Mouse (Mus musculus) embryonic facial prominence, embryonic 12.5 days (tissue): ENCODE results near the gene Dnah10. TPM values are rescaled to one million over a fixed set of nuclear protein-coding genes. Genes with fewer than 3 reads are reported as not detected.
"Not testable (repeated sequence)": the region's sequence is repeated elsewhere in the genome, so short reads cannot be mapped to it uniquely, and the experiment has no call there.

Experiments
- ATAC-seq: fragments of 200-750 bp; cut with Nextera tagmentation; 2 replicates; pipeline ENCODE4 v1.8.0; 2017; ENCODE audit not compliant: insufficient number of reproducible peaks, insufficient read depth, low FRiP score, low TSS enrichment
- H3K27ac ChIP-seq: fragments of 300-500 bp; sonication (generic); 2 replicates; pipeline ENCODE4 v1.5.1; 2016; ENCODE audit warnings: mild to moderate bottlenecking
- H3K27me3 ChIP-seq: fragments of 300-500 bp; sonication (generic); 2 replicates; pipeline ENCODE4 v1.6.1; 2016; ENCODE audit warnings: mild to moderate bottlenecking, moderate library complexity
- H3K36me3 ChIP-seq: fragments of 300-500 bp; sonication (generic); 2 replicates; pipeline ENCODE4 v1.6.1; 2016; ENCODE audit warnings: mild to moderate bottlenecking
- H3K4me1 ChIP-seq: fragments of 300-500 bp; sonication (generic); 2 replicates; pipeline ENCODE4 v1.6.1; 2016
- H3K4me2 ChIP-seq: fragments of 300-500 bp; sonication (generic); replicated peaks from 2 replicates; pipeline ENCODE4 v1.6.1; 2016; ENCODE audit warnings: mild to moderate bottlenecking, moderate library complexity
- H3K4me3 ChIP-seq: fragments of 300-500 bp; sonication (generic); 2 replicates; pipeline ENCODE4 v1.5.1; 2016; ENCODE audit warnings: mild to moderate bottlenecking
- H3K9ac ChIP-seq: fragments of 300-500 bp; sonication (generic); 2 replicates; pipeline ENCODE4 v1.6.1; 2016; ENCODE audit warnings: mild to moderate bottlenecking, moderate library complexity
- H3K9me3 ChIP-seq: fragments of 300-500 bp; sonication (generic); 2 replicates; pipeline ENCODE4 v1.6.1; 2016; ENCODE audit warnings: mild to moderate bottlenecking, moderate library complexity
- WGBS: fragments of 180-500 bp; shearing (Covaris S2); methylation state at CpG from one replicate; pipeline ENCODE4 v1.1.7; 2016; 5-methylcytosine and 5-hydroxymethylcytosine counted together
- polyA plus RNA-seq: library from polyadenylated mRNA; unstranded; fragments of >200 nt; fragmentation: Nextera tagmentation; extraction: Ambion mirVana; gene quantifications from 2 replicates; pipeline ENCODE4 v1.2.1, GENCODE M21; 2016

Gene Dnah10
- polyA plus RNA-seq, 1 experiment from 2014 or later = 0.08 TPM

DNA sequence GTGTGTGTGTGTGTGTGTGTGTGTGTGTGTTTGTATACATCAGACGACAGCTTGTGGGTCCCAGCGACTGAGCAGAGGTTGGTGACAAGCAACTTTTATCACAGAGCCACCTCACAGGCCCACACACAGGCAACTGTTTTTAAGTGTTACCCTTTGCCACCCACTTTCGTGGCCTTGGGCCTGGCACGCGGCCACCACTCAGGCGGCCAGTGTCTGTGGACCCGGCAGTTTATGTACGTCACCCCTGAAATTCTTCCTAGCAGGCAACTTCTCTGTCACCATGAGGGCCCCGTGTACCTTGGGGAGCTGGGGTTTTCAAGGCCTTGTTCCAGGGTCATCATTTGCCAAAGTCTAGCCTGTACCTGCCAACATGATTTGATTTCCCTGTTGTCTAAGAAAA, 26.8 kb downstream of the Dnah10 start:
- no peak overlapping the region for H3K4me3 ChIP-seq
- 85% methylated on average over 9 of the region's 9 CpGs for WGBS

GRCm38 (mm10) chr5:124761011-124761410, 36.1 kb downstream of the Dnah10 start:
- Histone ChIP-seq H3K9me3 (peaks cover 8% of the 10 kb centered on the region; the same call in 1 of the 2 replicates), H3K9ac (no peak overlapping the region), H3K27me3 (no peaks in the 10 kb centered on the region), H3K36me3 (no peaks in the 10 kb centered on the region), H3K4me2 (no peak overlapping the region), H3K4me1 (no peaks in the 10 kb centered on the region), H3K27ac (no peak overlapping the region), H3K4me3 (no peak overlapping the region)
- 65% methylated on average over 18 of the region's 18 CpGs for WGBS
- no peak for ATAC-seq

More for the DNA sequence above, 26.8 kb downstream of the Dnah10 start:
- no peak overlapping the region for H3K4me2 ChIP-seq
- H3K27ac ChIP-seq = no peak overlapping the region
- H3K4me1 ChIP-seq = no peaks in the 10 kb centered on the region
- H3K9me3 ChIP-seq = no peaks in the 10 kb centered on the region
- no peak for ATAC-seq
- H3K36me3 ChIP-seq = no peaks in the 10 kb centered on the region
- H3K27me3 ChIP-seq = no peaks in the 10 kb centered on the region
- no peak overlapping the region for H3K9ac ChIP-seq

DNA sequence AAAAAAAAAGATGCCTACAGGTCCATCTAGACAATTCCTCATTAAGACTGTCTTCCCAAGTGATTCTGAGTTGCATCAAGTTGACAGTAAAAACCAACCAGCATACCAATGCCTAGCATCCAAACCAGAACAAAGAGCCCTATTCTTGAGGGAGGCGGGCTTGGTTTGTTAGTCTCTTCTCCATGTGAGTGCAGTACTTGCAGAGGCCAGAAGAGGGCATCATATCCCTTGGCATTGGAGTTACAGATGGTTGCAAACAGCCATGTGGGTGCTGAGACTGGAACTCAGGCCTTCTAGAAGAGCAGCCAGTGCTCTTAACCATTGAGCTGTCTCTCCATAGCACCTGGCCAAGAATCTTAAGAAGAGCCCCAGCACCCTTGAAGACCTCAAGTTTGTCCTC, 36.9 kb downstream of the Dnah10 start:
- Histone ChIP-seq H3K9me3 (peaks cover 8% of the 10 kb centered on the region; the same call in 1 of the 2 replicates), H3K4me1 (no peaks in the 10 kb centered on the region), H3K27ac (no peak overlapping the region), H3K36me3 (no peaks in the 10 kb centered on the region), H3K9ac (no peak overlapping the region), H3K4me3 (no peak overlapping the region), H3K27me3 (no peaks in the 10 kb centered on the region), H3K4me2 (no peak overlapping the region)
- ATAC-seq = no peak
- 86% methylated on average over 1 of the region's 1 CpGs for WGBS

GRCm38 (mm10) chr5:124774552-124774951, 49.7 kb downstream of the Dnah10 start:
- Histone ChIP-seq H3K4me3 (no peak overlapping the region), H3K4me2 (no peak overlapping the region), H3K4me1 (no peaks in the 10 kb centered on the region), H3K9me3 (no peaks in the 10 kb centered on the region), H3K9ac (no peak overlapping the region), H3K36me3 (no peaks in the 10 kb centered on the region), H3K27me3 (no peaks in the 10 kb centered on the region), H3K27ac (no peak overlapping the region)
- no peak for ATAC-seq
- WGBS = 78% methylated on average over 3 of the region's 3 CpGs

GRCm38 (mm10) chr5:124776289-124776688, 51.4 kb downstream of the Dnah10 start:
- not testable (repeated sequence) for H3K9me3 ChIP-seq, H3K36me3 ChIP-seq, H3K27ac ChIP-seq, ATAC-seq, H3K4me3 ChIP-seq, H3K9ac ChIP-seq, H3K4me1 ChIP-seq, H3K4me2 ChIP-seq, H3K27me3 ChIP-seq
- 87% methylated on average over 4 of the region's 4 CpGs for whole genome bisulfite sequencing

GRCm38 (mm10) chr5:124777178-124777709, 52.4 kb downstream of the Dnah10 start:
- Histone ChIP-seq H3K4me3 (no peak overlapping the region), H3K4me2 (no peak overlapping the region), H3K4me1 (no peaks in the 10 kb centered on the region), H3K9ac (no peak overlapping the region), H3K9me3 (no peaks in the 10 kb centered on the region), H3K27ac (no peak overlapping the region), H3K36me3 (no peaks in the 10 kb centered on the region), H3K27me3 (no peaks in the 10 kb centered on the region)
- no peak for ATAC-seq
- 63% methylated on average over 6 of the region's 6 CpGs for WGBS

DNA sequence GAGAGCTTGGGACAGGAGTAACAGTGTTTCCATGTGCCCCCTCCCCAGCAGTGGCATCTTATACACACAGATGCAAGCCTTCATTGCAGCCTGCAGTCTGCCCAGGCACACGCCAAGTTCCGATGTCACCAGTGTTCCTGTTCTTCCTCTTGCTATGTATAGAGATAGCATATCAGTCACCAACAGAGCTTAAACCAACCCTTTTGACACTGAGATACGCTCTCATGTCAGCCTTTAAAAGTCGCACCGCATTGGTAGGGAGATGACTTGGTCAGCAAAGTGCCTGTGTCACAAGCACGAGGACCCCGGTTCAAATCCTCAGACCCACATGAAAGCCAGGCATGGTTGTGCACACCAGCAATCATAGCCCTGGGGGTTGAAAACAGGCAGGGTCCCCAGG, 55.0 kb downstream of the Dnah10 start:
- Histone ChIP-seq H3K9me3 (no peaks in the 10 kb centered on the region), H3K36me3 (no peaks in the 10 kb centered on the region), H3K27me3 (no peaks in the 10 kb centered on the region), H3K4me3 (no peak overlapping the region), H3K4me1 (no peaks in the 10 kb centered on the region), H3K4me2 (no peak overlapping the region), H3K9ac (no peak overlapping the region), H3K27ac (no peak overlapping the region)
- 90% methylated on average over 7 of the region's 7 CpGs for WGBS
- ATAC-seq = no peak

DNA sequence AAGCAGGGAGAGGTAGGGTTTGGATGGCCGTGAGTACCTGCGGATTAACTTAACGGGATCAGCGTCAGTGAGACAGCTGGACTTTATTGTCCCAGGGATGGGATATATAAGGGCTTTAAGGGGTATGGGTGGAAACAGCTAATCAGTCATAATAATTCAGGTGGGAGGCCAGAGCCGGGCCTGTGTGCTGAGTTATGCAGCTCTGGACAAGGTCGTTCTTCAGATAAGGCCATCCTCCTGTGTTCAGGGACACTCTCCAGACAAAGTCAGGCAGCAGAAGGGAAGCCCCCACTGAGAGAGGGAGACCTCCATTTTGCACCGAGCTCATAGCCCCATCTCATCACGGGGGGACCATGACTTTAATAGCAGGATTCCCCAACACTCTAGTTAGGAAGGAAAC, 56.8 kb downstream of the Dnah10 start:
- H3K9me3 ChIP-seq = no peaks in the 10 kb centered on the region
- no peaks in the 10 kb centered on the region for H3K27me3 ChIP-seq
- no peak overlapping the region for H3K4me2 ChIP-seq
- WGBS = 84% methylated on average over 8 of the region's 8 CpGs
- H3K27ac ChIP-seq = no peak overlapping the region
- no peaks in the 10 kb centered on the region for H3K4me1 ChIP-seq
- no peak overlapping the region for H3K9ac ChIP-seq
- no peak for ATAC-seq
- H3K36me3 ChIP-seq = no peaks in the 10 kb centered on the region
- H3K4me3 ChIP-seq = no peak overlapping the region

DNA sequence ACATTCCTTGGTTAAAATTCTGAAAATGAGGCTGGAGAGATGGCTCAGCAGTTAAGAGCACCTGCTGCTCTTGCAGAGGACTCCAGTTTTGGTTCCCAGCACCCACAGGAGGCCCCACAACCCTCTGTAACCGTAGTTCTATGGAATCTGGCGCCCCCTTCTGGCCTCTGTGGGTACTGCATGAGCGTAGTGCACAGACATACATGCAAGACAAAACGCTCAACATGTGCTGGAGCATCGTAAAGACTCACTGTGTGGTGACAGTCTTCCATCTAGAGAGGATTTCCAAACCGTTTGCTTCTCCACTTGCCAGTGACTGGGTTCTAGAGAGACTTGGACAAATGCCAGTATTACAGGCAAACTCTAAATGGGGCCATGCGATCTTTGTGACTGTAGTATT, 60.8 kb downstream of the Dnah10 start:
- Histone ChIP-seq H3K27me3 (no peaks in the 10 kb centered on the region), H3K9me3 (no peaks in the 10 kb centered on the region), H3K36me3 (no peaks in the 10 kb centered on the region), H3K4me2 (no peak overlapping the region), H3K9ac (no peak overlapping the region), H3K4me1 (no peaks in the 10 kb centered on the region), H3K27ac (no peak overlapping the region), H3K4me3 (no peak overlapping the region)
- no peak for ATAC-seq
- WGBS = 80% methylated on average over 7 of the region's 7 CpGs

- no peaks in the 10 kb centered on the region for H3K4me1 ChIP-seq
- 76% methylated on average over 7 of the region's 7 CpGs for WGBS
- no peaks in the 10 kb centered on the region for H3K27me3 ChIP-seq
- no peak overlapping the region for H3K4me2 ChIP-seq
- H3K27ac ChIP-seq = no peak overlapping the region
- no peaks in the 10 kb centered on the region for H3K9me3 ChIP-seq
- H3K4me3 ChIP-seq = no peak overlapping the region
- no peaks in the 10 kb centered on the region for H3K36me3 ChIP-seq
- ATAC-seq = no peak
- no peak overlapping the region for H3K9ac ChIP-seq
Observed at GRCm38 (mm10) chr5:124792112-124792511, 67.2 kb downstream of the Dnah10 start.

DNA sequence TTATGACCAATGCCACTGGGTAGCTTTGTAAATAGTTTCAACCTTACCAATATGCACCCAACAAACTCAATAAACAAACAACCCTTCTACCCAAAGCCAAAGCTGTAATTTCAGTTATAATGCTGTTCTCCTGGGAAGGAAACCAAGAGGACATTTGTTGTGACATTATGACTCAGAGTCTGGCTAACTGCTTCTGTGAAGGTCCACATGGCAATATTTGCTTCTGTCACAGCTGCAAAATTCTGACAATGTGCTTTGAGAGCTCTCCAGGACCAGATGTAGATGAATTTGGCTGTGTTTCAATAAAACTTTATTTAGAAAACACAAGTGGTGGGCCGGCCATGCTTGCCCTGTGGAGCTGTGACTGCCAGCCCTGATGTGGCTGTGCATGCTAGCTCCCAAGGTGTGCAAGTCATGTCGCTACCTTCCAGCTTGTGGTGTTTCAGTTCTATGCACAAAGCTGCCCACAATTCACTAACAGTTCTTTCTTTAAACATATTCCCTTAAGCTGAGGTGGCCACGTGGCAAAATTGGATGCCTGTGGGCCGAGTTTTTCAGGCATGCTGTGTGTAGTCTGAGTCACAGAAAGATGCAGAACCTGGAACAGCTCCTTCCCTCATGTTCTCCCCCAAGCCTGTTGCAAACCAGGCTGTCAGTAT, 85.0 kb downstream of the Dnah10 start:
- Histone ChIP-seq H3K9me3 (no peaks in the 10 kb centered on the region), H3K4me1 (no peaks in the 10 kb centered on the region), H3K27me3 (no peaks in the 10 kb centered on the region), H3K9ac (no peak overlapping the region), H3K36me3 (no peaks in the 10 kb centered on the region), H3K4me2 (no peak overlapping the region), H3K27ac (no peak overlapping the region), H3K4me3 (no peak overlapping the region)
- no peak for ATAC-seq
- WGBS = 77% methylated on average over 4 of the region's 4 CpGs

GRCm38 (mm10) chr5:124812466-124812865, 87.6 kb downstream of the Dnah10 start:
- Histone ChIP-seq H3K27ac (no peak overlapping the region), H3K9me3 (no peaks in the 10 kb centered on the region), H3K27me3 (no peaks in the 10 kb centered on the region), H3K4me1 (no peaks in the 10 kb centered on the region), H3K4me2 (no peak overlapping the region), H3K4me3 (no peak overlapping the region), H3K9ac (no peak overlapping the region), H3K36me3 (no peaks in the 10 kb centered on the region)
- no peak for ATAC-seq
- WGBS = 80% methylated on average over 12 of the region's 12 CpGs
